Mouse (Mus musculus) limb, embryonic 10.5 days (tissue): Measurements from ENCODE around the gene Vmn1r85. TPM values are rescaled to one million over a fixed set of nuclear protein-coding genes. Genes with fewer than 3 reads are reported as not detected.

Experiments used
- DNase-seq: peaks from one replicate; pipeline ENCODE4 v3.0.0-alpha.2; 2017; ENCODE audit warnings: low spot score
- H3K27ac ChIP-seq: fragments of 300-500 bp; sonication (generic); 2 replicates; pipeline ENCODE4 v1.5.1; 2016; ENCODE audit warnings: mild to moderate bottlenecking
- H3K27me3 ChIP-seq: fragments of 300-500 bp; sonication (generic); 2 replicates; pipeline ENCODE4 v1.6.1; 2016; ENCODE audit warnings: low read depth, mild to moderate bottlenecking; ENCODE audit not compliant: poor library complexity, severe bottlenecking
- H3K36me3 ChIP-seq: fragments of 300-500 bp; sonication (generic); 2 replicates; pipeline ENCODE4 v1.6.1; 2016; ENCODE audit warnings: mild to moderate bottlenecking, moderate library complexity
- H3K4me1 ChIP-seq: fragments of 300-500 bp; sonication (generic); 2 replicates; pipeline ENCODE4 v1.6.1; 2016
- H3K4me3 ChIP-seq: fragments of 300-500 bp; sonication (generic); 2 replicates; pipeline ENCODE4 v1.5.1; 2016; ENCODE audit warnings: mild to moderate bottlenecking, moderate library complexity
- H3K9me3 ChIP-seq: fragments of 300-500 bp; sonication (generic); replicated peaks from 2 replicates; pipeline ENCODE4 v1.6.1; 2016; ENCODE audit warnings: mild to moderate bottlenecking
- WGBS: fragments of 180-500 bp; shearing (Covaris S2); methylation state at CpG from one replicate; pipeline ENCODE4 v1.1.7; 2016; 5-methylcytosine and 5-hydroxymethylcytosine counted together
- polyA plus RNA-seq: library from polyadenylated mRNA; unstranded; fragments of >200 nt; fragmentation: Nextera tagmentation; extraction: Ambion mirVana; gene quantifications from 2 replicates; pipeline ENCODE4 v1.2.1, GENCODE M21; 2016

Vmn1r85 gene
- polyA plus RNA-seq, 1 experiment from 2014 or later: not detected

DNA sequence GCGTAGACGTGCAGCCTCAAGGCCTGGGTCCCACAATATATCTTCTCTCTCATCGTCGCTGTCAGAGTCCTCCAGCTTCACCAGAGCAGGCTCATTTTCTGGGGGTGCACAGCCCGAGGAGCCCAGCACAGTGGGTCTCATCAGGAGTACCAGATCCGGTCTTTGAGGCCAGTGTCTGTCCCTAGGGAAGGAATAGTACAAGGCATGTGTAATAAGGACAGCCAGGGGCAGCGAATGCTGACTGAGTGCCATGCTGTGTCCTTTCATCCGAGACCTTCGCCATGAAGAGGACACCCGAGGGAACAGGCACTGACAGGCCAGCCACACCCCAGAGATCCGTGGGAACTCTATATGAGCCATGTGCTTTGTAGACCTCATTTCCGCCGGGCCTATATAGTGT is 42.0 kb downstream of the Vmn1r85 start:
- WGBS: 88% methylated on average over 13 of the region's 13 CpGs
- DNase-seq: no peak
- no peaks in the 10 kb centered on the region for H3K27me3 ChIP-seq
- no peaks in the 10 kb centered on the region; the same call in 1 of the 2 replicates for H3K9me3 ChIP-seq
- H3K4me3 ChIP-seq: no peak overlapping the region
- peaks cover 8% of the 10 kb centered on the region for H3K4me1 ChIP-seq
- no peaks in the 10 kb centered on the region for H3K36me3 ChIP-seq
- H3K27ac ChIP-seq: no peak overlapping the region

DNA sequence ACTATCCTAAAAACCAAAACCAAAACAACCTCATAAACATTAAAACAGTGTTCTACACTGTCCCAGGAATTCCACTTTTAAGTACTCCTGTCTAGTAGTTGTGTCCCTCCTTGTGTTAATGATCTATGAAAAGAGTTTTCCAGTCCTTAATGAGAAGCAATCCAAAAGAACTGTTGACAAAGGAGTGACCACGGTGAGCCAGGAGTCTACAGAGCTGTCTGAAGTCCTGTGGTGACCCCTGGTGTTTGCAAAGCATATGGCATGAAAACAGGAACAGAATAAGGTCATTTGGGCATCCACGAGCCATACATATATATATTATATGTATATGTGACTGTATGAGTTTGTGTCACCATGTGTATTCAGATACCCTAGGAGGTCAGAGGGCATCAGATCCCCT is 48.9 kb downstream of the Vmn1r85 start:
- H3K4me3 ChIP-seq: no peak overlapping the region
- 18% methylated on average over 2 of the region's 2 CpGs for WGBS
- no peak overlapping the region for H3K27ac ChIP-seq
- H3K27me3 ChIP-seq: peaks cover 47% of the 10 kb centered on the region
- DNase-seq: peak; percentile 62
- H3K4me1 ChIP-seq: peaks cover 15% of the 10 kb centered on the region
- H3K9me3 ChIP-seq: peaks cover 6% of the 10 kb centered on the region
- H3K36me3 ChIP-seq: no peaks in the 10 kb centered on the region

DNA sequence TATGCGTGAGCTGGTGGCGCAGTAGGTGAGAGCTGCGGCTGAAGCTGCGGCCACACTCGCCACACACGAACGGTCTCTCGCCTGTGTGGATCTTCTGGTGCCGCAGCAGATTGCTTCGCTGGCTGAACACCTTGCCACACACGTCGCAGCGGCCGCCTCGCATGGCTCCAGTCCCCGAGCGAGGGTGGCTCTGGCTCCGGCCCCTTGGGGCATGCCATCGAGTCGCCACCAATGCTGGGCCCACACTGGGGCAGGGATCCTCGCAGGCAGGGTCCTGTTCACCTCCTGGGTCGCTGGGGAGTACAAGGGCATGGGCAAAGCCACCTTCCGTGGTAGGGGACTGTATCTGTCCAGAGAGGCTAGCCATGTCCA is 50.7 kb downstream of the Vmn1r85 start:
- Histone ChIP-seq H3K36me3 (no peaks in the 10 kb centered on the region), H3K27me3 (peaks cover 56% of the 10 kb centered on the region), H3K4me3 (peak overlapping the region; percentile 62), H3K9me3 (peaks cover 6% of the 10 kb centered on the region), H3K27ac (peak overlapping the region; percentile 75), H3K4me1 (peaks cover 15% of the 10 kb centered on the region)
- 4% methylated on average over 23 of the region's 23 CpGs for WGBS
- DNase-seq: peak; percentile 37

DNA sequence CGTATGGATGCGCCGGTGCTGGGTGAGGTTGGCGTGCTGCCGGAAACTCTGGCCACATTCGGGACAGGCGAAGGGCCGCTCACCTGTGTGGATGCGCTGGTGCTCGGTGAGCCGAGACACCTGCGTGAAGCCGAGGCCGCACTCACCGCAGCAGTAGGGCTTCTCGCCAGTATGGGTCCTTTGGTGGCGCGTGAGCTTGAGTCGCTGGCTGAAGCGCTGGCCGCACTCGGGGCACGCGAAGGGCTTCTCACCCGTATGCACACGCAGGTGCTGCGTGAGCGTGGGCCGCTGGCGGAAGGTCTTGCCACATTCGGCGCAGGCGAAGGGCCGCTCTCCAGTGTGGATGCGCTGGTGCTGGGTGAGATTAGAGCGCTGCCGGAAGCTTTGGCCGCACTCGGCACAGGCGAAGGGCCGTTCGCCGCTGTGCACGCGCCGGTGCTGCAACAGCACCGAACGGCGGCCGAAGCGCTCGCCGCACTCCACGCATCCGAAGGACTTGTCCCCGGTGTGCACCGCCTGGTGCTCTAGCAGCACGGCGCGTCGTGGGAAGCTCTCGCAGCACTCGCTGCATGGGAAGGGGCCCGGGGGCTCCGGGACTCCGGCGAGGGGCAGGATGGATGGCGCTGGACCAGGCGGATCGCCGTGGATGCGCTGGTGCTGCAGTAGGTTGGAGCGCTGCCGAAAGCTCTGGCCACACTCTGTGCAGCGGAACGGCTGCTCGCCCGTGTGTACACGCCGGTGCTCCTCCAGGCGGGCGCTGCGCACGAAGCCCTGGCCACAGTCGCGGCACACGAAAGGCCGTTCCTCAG is 51.3 kb downstream of the Vmn1r85 start:
- Histone ChIP-seq H3K4me3 (peak overlapping the region; percentile 62), H3K27ac (peak overlapping the region; percentile 75), H3K36me3 (no peaks in the 10 kb centered on the region), H3K4me1 (peaks cover 21% of the 10 kb centered on the region), H3K9me3 (peaks cover 6% of the 10 kb centered on the region), H3K27me3 (peaks cover 56% of the 10 kb centered on the region)
- 5% methylated on average over 88 of the region's 88 CpGs for WGBS
- peak; percentile 73 for DNase-seq

DNA sequence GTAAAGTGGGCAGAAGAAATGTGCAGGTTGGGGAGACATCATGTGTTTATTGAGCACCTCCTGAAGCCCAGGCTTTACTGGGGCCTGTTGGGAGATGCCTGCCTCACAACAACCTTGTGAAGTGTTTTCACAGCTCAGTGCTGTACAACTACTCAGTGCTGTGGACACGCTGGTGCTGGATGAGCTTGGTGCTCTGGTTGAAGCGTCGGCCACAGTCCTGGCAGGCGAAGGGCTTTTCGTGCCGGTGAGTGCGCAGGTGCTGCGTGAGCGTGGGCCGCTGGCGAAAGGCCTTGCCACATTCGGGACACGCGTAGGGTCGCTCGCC is 51.9 kb downstream of the Vmn1r85 start:
- H3K9me3 ChIP-seq: peaks cover 6% of the 10 kb centered on the region
- no peak overlapping the region for H3K27ac ChIP-seq
- peaks cover 56% of the 10 kb centered on the region for H3K27me3 ChIP-seq
- H3K4me3 ChIP-seq: peak overlapping the region; percentile 62
- 34% methylated on average over 16 of the region's 16 CpGs for WGBS
- peaks cover 23% of the 10 kb centered on the region for H3K4me1 ChIP-seq
- no peak for DNase-seq
- H3K36me3 ChIP-seq: no peaks in the 10 kb centered on the region

DNA sequence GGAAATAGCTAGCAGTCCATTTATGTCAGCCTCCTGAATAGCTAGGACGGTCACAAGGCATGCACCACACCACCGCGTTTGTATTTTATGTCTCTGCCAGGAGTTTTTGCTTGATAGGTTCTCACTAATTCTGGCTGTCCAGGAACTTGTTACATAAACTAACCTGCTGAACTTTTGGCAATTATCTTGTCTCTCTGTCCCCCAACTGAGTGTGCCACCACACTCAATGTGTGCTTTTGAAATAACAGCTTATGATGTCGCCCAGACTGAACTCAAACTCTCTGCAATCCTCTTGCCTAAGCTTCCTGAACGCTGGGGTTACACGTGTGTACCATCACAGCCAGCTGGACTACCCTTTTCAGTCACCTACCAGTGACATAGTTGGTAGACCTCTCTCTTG is 52.5 kb downstream of the Vmn1r85 start:
- H3K36me3 ChIP-seq: no peaks in the 10 kb centered on the region
- peaks cover 23% of the 10 kb centered on the region for H3K4me1 ChIP-seq
- H3K27ac ChIP-seq: no peak overlapping the region
- H3K4me3 ChIP-seq: no peak overlapping the region
- H3K27me3 ChIP-seq: peaks cover 56% of the 10 kb centered on the region
- 80% methylated on average over 6 of the region's 6 CpGs for WGBS
- H3K9me3 ChIP-seq: peaks cover 6% of the 10 kb centered on the region
- no peak for DNase-seq

DNA sequence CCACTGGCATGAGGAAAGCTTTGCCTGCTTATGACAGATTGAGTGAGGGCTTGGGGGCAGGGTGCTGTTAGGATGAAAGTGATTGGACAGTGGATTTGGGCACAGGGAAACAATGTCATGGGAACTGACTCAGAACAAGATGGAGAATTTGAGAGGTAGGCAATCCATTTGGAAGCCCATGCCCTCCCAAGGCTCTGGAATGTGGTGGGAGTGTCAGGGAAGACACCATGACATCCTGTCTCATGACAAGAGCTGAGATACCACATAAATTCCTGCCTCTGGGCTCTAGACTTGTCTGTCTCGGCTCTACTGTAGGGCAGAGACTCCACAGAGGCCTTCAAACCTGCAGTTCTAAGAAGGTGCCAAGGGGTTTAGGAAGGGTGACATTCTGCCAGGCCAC is 53.7 kb downstream of the Vmn1r85 start:
- H3K4me3 ChIP-seq: no peak overlapping the region
- H3K27me3 ChIP-seq: peaks cover 56% of the 10 kb centered on the region
- peaks cover 31% of the 10 kb centered on the region for H3K4me1 ChIP-seq
- 59% methylated on average over 1 of the region's 1 CpGs for WGBS
- H3K9me3 ChIP-seq: peaks cover 6% of the 10 kb centered on the region
- DNase-seq: no peak
- H3K27ac ChIP-seq: no peak overlapping the region
- H3K36me3 ChIP-seq: peaks cover 3% of the 10 kb centered on the region

DNA sequence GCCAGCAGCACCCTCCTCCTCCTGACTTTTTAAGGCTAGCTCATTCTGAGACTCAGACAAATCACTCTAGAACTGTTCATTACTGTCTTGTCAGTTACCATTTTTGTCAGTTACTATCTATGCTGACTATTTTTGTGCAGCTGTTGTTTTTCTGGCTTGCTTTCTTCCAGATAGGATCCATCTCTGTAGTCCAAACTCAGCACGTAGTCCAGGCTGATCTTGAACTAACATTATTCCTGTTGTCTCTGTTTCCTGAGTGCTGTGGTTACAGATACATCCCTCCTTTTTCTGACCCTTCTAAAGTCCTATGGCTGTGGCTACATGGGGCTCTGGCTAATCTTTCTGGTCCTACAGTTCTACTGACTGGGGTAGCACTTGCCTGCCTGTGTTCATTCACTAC is 55.8 kb downstream of the Vmn1r85 start:
- WGBS: 98% methylated on average over 1 of the region's 1 CpGs
- peak overlapping the region; percentile 100 for H3K27ac ChIP-seq
- H3K27me3 ChIP-seq: peaks cover 39% of the 10 kb centered on the region
- H3K9me3 ChIP-seq: peaks cover 6% of the 10 kb centered on the region
- peaks cover 41% of the 10 kb centered on the region for H3K4me1 ChIP-seq
- H3K4me3 ChIP-seq: peak overlapping the region; percentile 73
- peaks cover 20% of the 10 kb centered on the region for H3K36me3 ChIP-seq
- no peak for DNase-seq

DNA sequence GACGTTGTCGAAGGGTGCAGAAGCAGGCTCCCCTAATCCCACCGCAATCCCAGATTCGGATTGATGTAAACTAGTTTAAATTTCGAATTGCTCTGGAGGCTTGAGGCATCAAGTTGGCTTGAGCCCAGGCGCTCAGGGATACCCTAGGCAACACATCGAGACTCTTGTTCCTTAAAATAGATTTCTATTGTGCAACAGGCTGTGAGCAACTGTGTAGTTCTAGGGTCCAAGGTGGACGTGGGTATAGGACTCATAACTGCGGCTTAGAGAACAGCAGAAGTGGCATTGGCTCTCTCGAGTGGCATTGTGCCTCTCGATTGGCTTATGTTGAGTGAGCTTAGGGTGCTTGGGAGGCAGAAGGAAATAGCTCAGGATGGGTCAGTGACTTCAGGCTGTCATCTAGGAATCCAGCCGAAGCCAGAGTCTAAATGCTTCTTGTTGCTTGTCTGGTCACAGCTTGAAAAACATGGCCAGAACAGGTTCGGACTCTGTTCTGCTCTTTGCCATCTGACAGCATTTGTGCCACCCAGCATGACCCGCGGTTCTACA is 56.3 kb downstream of the Vmn1r85 start:
- H3K4me1 ChIP-seq: peaks cover 41% of the 10 kb centered on the region
- DNase-seq: no peak
- H3K27me3 ChIP-seq: peaks cover 34% of the 10 kb centered on the region
- H3K4me3 ChIP-seq: peak overlapping the region; percentile 73
- 30% methylated on average over 15 of the region's 15 CpGs for WGBS
- H3K9me3 ChIP-seq: peaks cover 6% of the 10 kb centered on the region
- H3K27ac ChIP-seq: peak overlapping the region; percentile 100
- H3K36me3 ChIP-seq: peaks cover 24% of the 10 kb centered on the region

DNA sequence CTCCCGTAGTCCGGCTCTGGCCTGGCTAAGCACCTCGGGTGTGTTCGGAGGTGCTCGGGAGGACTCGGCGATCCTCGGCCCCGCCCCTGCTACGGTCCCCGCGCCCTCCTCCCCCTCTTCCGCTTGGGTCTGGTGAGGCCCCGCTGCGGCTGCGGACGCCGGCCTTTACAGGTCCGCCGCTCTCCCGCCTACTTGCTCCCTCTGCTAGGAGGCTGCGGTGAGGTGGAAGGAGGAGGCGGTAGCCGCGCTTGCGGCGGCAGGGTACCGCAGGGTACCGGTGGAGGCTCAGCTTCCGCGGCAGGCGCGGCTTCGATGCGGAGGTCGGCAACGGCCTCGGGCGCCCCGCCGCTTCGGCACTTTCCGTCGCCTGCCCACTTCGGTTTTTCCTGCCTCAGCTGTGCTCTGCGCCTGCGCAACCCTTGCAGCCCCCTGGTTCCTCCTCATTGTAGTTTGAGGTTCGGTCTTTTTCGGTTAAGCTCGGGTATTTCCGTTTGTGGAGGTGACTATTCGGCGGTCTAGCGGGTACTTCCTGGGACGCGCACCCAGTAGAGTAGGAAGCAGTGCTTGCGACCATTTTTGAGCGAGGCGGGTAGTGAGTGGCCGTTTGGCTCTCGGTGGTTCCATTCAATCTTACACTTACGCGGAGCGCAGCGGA is 56.9 kb downstream of the Vmn1r85 start, which contains the start of gene Ube2m:
Ube2m (minus strand) TSS at position 375 of the 655 bp plus-strand sequence.
- Histone ChIP-seq H3K36me3 (peaks cover 31% of the 10 kb centered on the region), H3K27me3 (peaks cover 28% of the 10 kb centered on the region), H3K9me3 (peaks cover 2% of the 10 kb centered on the region; the same call in 1 of the 2 replicates), H3K4me3 (peak within 1 kb of the TSS; percentile 73), H3K4me1 (peaks cover 42% of the 10 kb centered on the region), H3K27ac (peak within 1 kb of the TSS; percentile 100)
- 1% methylated on average over 61 of the region's 65 CpGs for WGBS
- peak; percentile 98 for DNase-seq

DNA sequence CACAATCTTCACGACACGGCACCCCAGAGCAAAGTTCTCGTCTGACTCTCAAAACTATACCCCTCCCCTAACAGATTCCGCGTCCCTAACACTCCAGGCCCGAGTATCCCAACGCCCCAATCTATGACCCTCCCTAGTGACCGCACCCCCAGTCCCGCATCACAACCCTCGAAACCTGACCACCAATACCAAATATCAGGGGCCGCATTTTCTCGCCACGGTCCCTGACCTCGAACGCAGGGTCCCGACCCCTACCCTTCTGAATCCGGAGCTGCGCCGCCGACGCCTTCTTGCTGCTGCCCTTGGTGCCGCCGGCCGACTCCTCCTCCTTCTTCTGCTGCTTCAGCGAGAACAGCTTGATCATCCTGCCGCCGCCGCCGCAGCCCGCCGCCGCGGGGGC is 57.6 kb downstream of the Vmn1r85 start:
- peaks cover 21% of the 10 kb centered on the region for H3K27me3 ChIP-seq
- H3K36me3 ChIP-seq: peaks cover 38% of the 10 kb centered on the region
- no peak for DNase-seq
- H3K4me1 ChIP-seq: peaks cover 47% of the 10 kb centered on the region
- H3K9me3 ChIP-seq: no peaks in the 10 kb centered on the region
- under 1% methylated on average over 32 of the region's 33 CpGs for WGBS
- H3K4me3 ChIP-seq: peak overlapping the region; percentile 73
- peak overlapping the region; percentile 100 for H3K27ac ChIP-seq

DNA sequence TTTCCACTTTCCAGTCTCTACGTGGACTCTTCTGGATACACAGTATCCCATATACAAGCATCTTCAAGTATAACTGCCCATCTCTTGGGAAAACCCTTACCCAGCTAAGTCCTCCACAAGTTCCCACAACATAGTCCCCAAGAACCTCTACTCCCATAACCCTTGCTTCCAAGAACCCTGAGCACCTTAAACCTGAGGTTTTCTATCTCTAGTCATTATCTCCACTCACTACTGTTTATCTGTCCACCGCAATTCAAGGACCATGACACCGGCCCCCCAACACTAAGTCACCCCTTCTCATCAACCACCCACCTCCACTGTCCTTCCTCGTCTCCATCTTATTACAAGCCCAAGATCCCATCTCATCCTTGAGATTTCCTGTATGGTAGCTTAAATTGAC is 58.2 kb downstream of the Vmn1r85 start:
- H3K27ac ChIP-seq: peak overlapping the region; percentile 100
- no peak for DNase-seq
- H3K4me1 ChIP-seq: peaks cover 48% of the 10 kb centered on the region
- peaks cover 43% of the 10 kb centered on the region for H3K36me3 ChIP-seq
- H3K4me3 ChIP-seq: peak overlapping the region; percentile 73
- peaks cover 16% of the 10 kb centered on the region for H3K27me3 ChIP-seq
- WGBS: 47% methylated on average over 4 of the region's 4 CpGs
- no peaks in the 10 kb centered on the region for H3K9me3 ChIP-seq
